Mouse (Mus musculus): Measurements from ENCODE around the gene Tdg.

Tdg gene

GRCm38 (mm10) chr10:82662267-82662990 is 32.8 kb downstream of the Tdg start:
- ATAC-seq (ENCODE audit: insufficient number of reproducible peaks, low FRiP score, low TSS enrichment): peak; percentile 80

- ATAC-seq (ENCODE audit: insufficient number of reproducible peaks, low FRiP score, low TSS enrichment): no peak
These were observed 33.7 kb downstream of the Tdg start for GRCm38 (mm10) chr10:82663289-82663688.

GRCm38 (mm10) chr10:82665951-82666350 is 36.3 kb downstream of the Tdg start:
- ATAC-seq (ENCODE audit: insufficient number of reproducible peaks, low FRiP score, low TSS enrichment): no peak

GRCm38 (mm10) chr10:82666436-82667234 is 37.0 kb downstream of the Tdg start:
- peak; percentile 69 for ATAC-seq (ENCODE audit: insufficient number of reproducible peaks, low FRiP score, low TSS enrichment)

GRCm38 (mm10) chr10:82670205-82670604 is 40.6 kb downstream of the Tdg start:
- ATAC-seq (ENCODE audit: insufficient number of reproducible peaks, low FRiP score, low TSS enrichment): no peak

GRCm38 (mm10) chr10:82676949-82677348 is 47.3 kb downstream of the Tdg start:
- peak; percentile 97 for ATAC-seq (ENCODE audit: insufficient number of reproducible peaks, low FRiP score, low TSS enrichment)

- ATAC-seq (ENCODE audit: insufficient number of reproducible peaks, low FRiP score, low TSS enrichment): no peak
These were observed 51.1 kb downstream of the Tdg start for GRCm38 (mm10) chr10:82680769-82681168.

- ATAC-seq (ENCODE audit: insufficient number of reproducible peaks, low FRiP score, low TSS enrichment): peak; percentile 27; the same call in 1 of the 2 replicates
These were observed 52.0 kb downstream of the Tdg start for GRCm38 (mm10) chr10:82681639-82682038.

GRCm38 (mm10) chr10:82685440-82685839 is 55.8 kb downstream of the Tdg start:
- no peak for ATAC-seq (ENCODE audit: insufficient number of reproducible peaks, low FRiP score, low TSS enrichment)

- ATAC-seq (ENCODE audit: insufficient number of reproducible peaks, low FRiP score, low TSS enrichment): no peak
These were observed 60.1 kb downstream of the Tdg start for GRCm38 (mm10) chr10:82689681-82690211.

GRCm38 (mm10) chr10:82690494-82690893 is 60.9 kb downstream of the Tdg start, which contains the start of gene Glt8d2:
TSS of gene Glt8d2 (minus strand) at chr10:82690650.
- no peak for ATAC-seq (ENCODE audit: insufficient number of reproducible peaks, low FRiP score, low TSS enrichment)

GRCm38 (mm10) chr10:82695956-82696355 is 66.3 kb downstream of the Tdg start, which contains the start of gene Hcfc2:
TSS of gene Hcfc2 (plus strand) at chr10:82696160.
- no peak for ATAC-seq (ENCODE audit: insufficient number of reproducible peaks, low FRiP score, low TSS enrichment)

GRCm38 (mm10) chr10:82696453-82697079 is 66.9 kb downstream of the Tdg start:
- ATAC-seq (ENCODE audit: insufficient number of reproducible peaks, low FRiP score, low TSS enrichment): no peak

GRCm38 (mm10) chr10:82697305-82697898 is 67.8 kb downstream of the Tdg start:
- no peak for ATAC-seq (ENCODE audit: insufficient number of reproducible peaks, low FRiP score, low TSS enrichment)

- ATAC-seq (ENCODE audit: insufficient number of reproducible peaks, low FRiP score, low TSS enrichment): peak; percentile 84
These were observed 69.2 kb downstream of the Tdg start for GRCm38 (mm10) chr10:82698712-82699261.

GRCm38 (mm10) chr10:82699296-82699941 is 69.8 kb downstream of the Tdg start:
- ATAC-seq (ENCODE audit: insufficient number of reproducible peaks, low FRiP score, low TSS enrichment): peak; percentile 15; the same call in 1 of the 2 replicates

All from cerebellum, adult (tissue).